Comparison of ENCODE assay signal across 8 mouse cellular contexts in the genomic region with DNA sequence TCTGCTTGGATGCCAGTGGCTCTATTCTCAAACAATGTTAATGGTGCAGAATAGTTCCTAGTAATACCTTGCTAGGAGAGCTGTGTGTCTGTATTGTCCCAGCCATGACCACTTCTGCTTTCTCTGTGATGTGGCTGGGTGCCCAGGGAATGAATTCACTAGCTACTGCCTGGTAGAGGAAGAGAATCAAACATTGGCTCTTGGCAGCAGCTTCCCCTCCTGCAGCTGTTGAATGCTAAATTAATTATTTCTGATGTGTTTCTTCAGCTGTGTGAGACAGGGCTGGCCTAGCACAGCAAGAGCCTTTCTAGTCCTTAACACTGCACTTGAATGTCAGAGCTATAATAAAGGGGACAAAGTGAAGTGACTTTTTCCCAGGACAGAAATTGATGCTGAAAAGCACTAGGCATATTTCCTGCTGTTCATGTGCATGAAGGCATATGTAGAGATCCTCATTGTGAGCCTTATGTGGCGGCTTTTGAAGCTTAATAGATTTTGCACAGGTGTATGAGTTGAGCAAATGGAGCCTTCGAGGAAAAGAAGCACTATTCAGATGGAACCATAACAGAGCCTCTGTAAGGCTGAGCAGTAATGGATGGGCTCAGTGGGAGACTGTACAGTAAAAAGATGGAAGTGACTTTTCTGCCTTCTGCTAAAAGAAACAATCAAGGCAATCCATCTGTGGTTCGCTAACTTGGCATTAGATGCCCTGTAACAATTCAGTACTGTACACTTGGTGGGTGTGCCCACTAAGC. TPM values are rescaled to one million over a fixed set of nuclear protein-coding genes. Genes with fewer than 3 reads are reported as not detected.
DNase-seq lines count a peak whose midpoint lies in the region; ATAC-seq lines count a peak whose summit lies in the region.

No protein-coding gene starts in this region.

- 77% methylated on average over 3 of the region's 3 CpGs for WGBS in midbrain, embryonic 12.5 days
- 90% methylated on average over 3 of the region's 3 CpGs for WGBS in midbrain, embryonic 10.5 days
- 79% methylated on average over 3 of the region's 3 CpGs for WGBS in intestine, embryonic 15.5 days

- ATAC-seq in midbrain, embryonic 12.5 days (ENCODE audit: low FRiP score, low read depth), result 0 out of 2 replicates have a peak, but pooled peaks have one; percentile 16
- peak; percentile 89 for ATAC-seq in megakaryocyte, adult 5-6 weeks (ENCODE audit: poor library complexity, severe bottlenecking)
- no peak for ATAC-seq in intestine, embryonic 15.5 days

- no peak overlapping the region for H3K9ac ChIP-seq in midbrain, embryonic 12.5 days (replicated peaks)
- no peak overlapping the region for H3K9ac ChIP-seq in intestine, embryonic 15.5 days

- no peaks in the 10 kb centered on the region for H3K4me1 ChIP-seq in midbrain, embryonic 12.5 days
- no peaks in the 10 kb centered on the region for H3K4me1 ChIP-seq in midbrain, embryonic 10.5 days
- H3K4me1 ChIP-seq in intestine, embryonic 15.5 days (replicated peaks), result no peaks in the 10 kb centered on the region

- no peak overlapping the region for H3K4me2 ChIP-seq in midbrain, embryonic 12.5 days (replicated peaks)
- H3K4me2 ChIP-seq in intestine, embryonic 15.5 days (replicated peaks), result no peak overlapping the region

- peak; percentile 5 for DNase-seq in adrenal gland, postnatal 14 days
- DNase-seq in adrenal gland, postnatal 25 days, result no peak
- no peak for DNase-seq in midbrain, embryonic 10.5 days (ENCODE audit: low spot score)
- peak; percentile 1 for DNase-seq in heart, postnatal 25 days (ENCODE audit: low spot score)
- no peak for DNase-seq in thymus, postnatal 4 days

- H3K36me3 ChIP-seq in midbrain, embryonic 12.5 days, result no peaks in the 10 kb centered on the region
- no peaks in the 10 kb centered on the region for H3K36me3 ChIP-seq in midbrain, embryonic 10.5 days
- H3K36me3 ChIP-seq in intestine, embryonic 15.5 days, result no peaks in the 10 kb centered on the region

- no peak overlapping the region for H3K27ac ChIP-seq in midbrain, embryonic 12.5 days (replicated peaks)
- no peak overlapping the region for H3K27ac ChIP-seq in midbrain, embryonic 10.5 days (replicated peaks)
- no peak overlapping the region for H3K27ac ChIP-seq in intestine, embryonic 15.5 days

- no peak overlapping the region for H3K4me3 ChIP-seq in midbrain, embryonic 12.5 days
- no peak overlapping the region for H3K4me3 ChIP-seq in midbrain, embryonic 10.5 days
- no peak overlapping the region for H3K4me3 ChIP-seq in intestine, embryonic 15.5 days (replicated peaks)

- H3K9me3 ChIP-seq in midbrain, embryonic 12.5 days, result no peaks in the 10 kb centered on the region
- no peaks in the 10 kb centered on the region for H3K9me3 ChIP-seq in midbrain, embryonic 10.5 days (replicated peaks)
- no peaks in the 10 kb centered on the region for H3K9me3 ChIP-seq in intestine, embryonic 15.5 days

- H3K27me3 ChIP-seq in midbrain, embryonic 12.5 days, result no peaks in the 10 kb centered on the region
- no peaks in the 10 kb centered on the region for H3K27me3 ChIP-seq in midbrain, embryonic 10.5 days (ENCODE audit: low read depth, poor library complexity, severe bottlenecking)
- no peaks in the 10 kb centered on the region for H3K27me3 ChIP-seq in intestine, embryonic 15.5 days (replicated peaks)

- intact Hi-C loops in heart, postnatal 25 days (cut with DNase I), result no loop called here

RNA-seq across cellular contexts. Expression of a gene that starts 46.9 kb away (rescaled TPM):
- total RNA-seq in adrenal gland, postnatal 14 days (2021), result 15.3 and 18.7 TPM in 2 replicates
- total RNA-seq in adrenal gland, postnatal 25 days (2021), result 10.1 and 14.9 TPM in 2 replicates
- 11.9 and 12.4 TPM in 2 replicates for polyA plus RNA-seq in midbrain, embryonic 12.5 days (2016; fragmentation: Nextera tagmentation; extraction: Ambion mirVana)
- polyA plus RNA-seq in midbrain, embryonic 10.5 days (2016; fragmentation: Nextera tagmentation; extraction: Ambion mirVana), result 9.3 and 9.7 TPM in 2 replicates
- 10 to 100 TPM in 1 of 2 experiments, 1 to 10 TPM in 1; 8.3 to 12.0 TPM for total RNA-seq in heart, postnatal 25 days (2021)
- 20.1 and 28.7 TPM in 2 replicates for total RNA-seq in megakaryocyte, adult 5-6 weeks (2015)
- total RNA-seq in megakaryocyte, adult 5-6 weeks (2017), result 23.7 and 33.2 TPM in 2 replicates
- polyA plus RNA-seq in intestine, embryonic 15.5 days (2015; fragmentation: Nextera tagmentation; extraction: Ambion mirVana), result 12.1 and 15.2 TPM in 2 replicates

RNA-seq across cellular contexts. Expression of a gene that starts 47.4 kb away (rescaled TPM):
- 16.4 and 19.6 TPM in 2 replicates for total RNA-seq in adrenal gland, postnatal 14 days (2021)
- total RNA-seq in adrenal gland, postnatal 25 days (2021), result 16.6 and 19.9 TPM in 2 replicates
- 56.0 and 61.8 TPM in 2 replicates for polyA plus RNA-seq in midbrain, embryonic 12.5 days (2016; fragmentation: Nextera tagmentation; extraction: Ambion mirVana)
- polyA plus RNA-seq in midbrain, embryonic 10.5 days (2016; fragmentation: Nextera tagmentation; extraction: Ambion mirVana), result 60.7 and 61.3 TPM in 2 replicates
- total RNA-seq in heart, postnatal 25 days (2021), result 1 to 10 TPM; 5.5 to 7.5 TPM
- total RNA-seq in megakaryocyte, adult 5-6 weeks (2015), result 31.2 and 42.5 TPM in 2 replicates
- 23.3 and 25.6 TPM in 2 replicates for total RNA-seq in megakaryocyte, adult 5-6 weeks (2017)
- 53.5 and 55.7 TPM in 2 replicates for polyA plus RNA-seq in intestine, embryonic 15.5 days (2015; fragmentation: Nextera tagmentation; extraction: Ambion mirVana)

Comparison
In these comparisons a context has a peak if more than half of its experiments do, and no peak if none do; other contexts are left out.
1. DNase-seq: peak in adrenal gland, postnatal 14 days (single experiment) and heart, postnatal 25 days (single experiment); none in adrenal gland, postnatal 25 days (single experiment), midbrain, embryonic 10.5 days (single experiment) and thymus, postnatal 4 days (single experiment).